ENCODE assay signal across 20 mouse cellular contexts in the genomic region with DNA sequence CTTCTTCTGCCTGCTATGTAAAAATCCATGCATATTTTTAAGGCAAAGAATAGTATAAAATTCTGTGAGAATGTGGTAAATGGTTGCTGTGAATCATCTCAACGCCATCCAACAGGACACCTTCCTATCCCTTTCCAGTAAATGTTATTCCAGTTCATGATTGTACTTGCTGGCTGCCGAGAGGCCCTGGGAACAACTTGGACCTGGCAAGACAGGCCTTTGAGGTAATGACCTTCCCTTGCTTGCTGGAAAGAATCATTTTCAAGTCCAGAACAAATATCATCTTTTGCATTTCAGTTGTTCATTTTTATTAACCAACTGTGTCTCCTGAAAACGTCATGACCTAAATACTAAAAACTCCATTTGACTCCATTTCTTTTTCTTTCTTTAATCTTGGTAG.
"Had no signal": no experiment of that assay in that cellular context is flagged by ENCODE, and none has a peak within 500 bp of the region (broad histone marks: within the 10 kb centered on the region; RNA-seq: fewer than 3 reads in every experiment).

No protein-coding gene starts in this region.

- H3K4me1 ChIP-seq: lung, embryonic 15.5 days; megakaryocyte, embryonic 14.5 days; midbrain, embryonic 12.5 days; neural tube, embryonic 13.5 days; neural tube, embryonic 15.5 days; stomach, embryonic 15.5 days had no signal

- H3K27ac ChIP-seq: lung, embryonic 15.5 days; macrophage; midbrain, embryonic 12.5 days; neural tube, embryonic 13.5 days; neural tube, embryonic 15.5 days; stomach, embryonic 15.5 days; stomach, postnatal 0 days had no signal

- H3K9me3 ChIP-seq: lung, embryonic 15.5 days; megakaryocyte, embryonic 14.5 days; midbrain, embryonic 12.5 days; neural tube, embryonic 13.5 days; neural tube, embryonic 15.5 days; stomach, embryonic 15.5 days had no signal

- H3K27me3 ChIP-seq: lung, embryonic 15.5 days; megakaryocyte, embryonic 14.5 days; midbrain, embryonic 12.5 days; neural tube, embryonic 13.5 days; neural tube, embryonic 15.5 days; stomach, embryonic 15.5 days had no signal

- DNase-seq: lung, adult 2 months; lung, postnatal 14 days; lung, postnatal 36 days; midbrain, embryonic 14.5 days; retina, postnatal 1 day; right cerebral cortex, adult 18-20 months; right cerebral cortex, postnatal 25 days; right cerebral cortex, postnatal 4 days; thymus, adult 2 months; thymus, postnatal 25 days; thymus, postnatal 4 days had no signal

- H3K36me3 ChIP-seq: lung, embryonic 15.5 days; midbrain, embryonic 12.5 days; neural tube, embryonic 13.5 days; neural tube, embryonic 15.5 days; stomach, embryonic 15.5 days had no signal

- H3K4me3 ChIP-seq: lung, embryonic 15.5 days; megakaryocyte, embryonic 14.5 days; midbrain, embryonic 12.5 days; myocyte; neural tube, embryonic 13.5 days; neural tube, embryonic 15.5 days; stomach, embryonic 15.5 days had no signal
